Mouse (Mus musculus): ENCODE measurements around the gene Ccdc61. TPM values are rescaled to one million over a fixed set of nuclear protein-coding genes. Genes with fewer than 3 reads are reported as not detected.

Ccdc61 gene
- polyA plus RNA-seq, 1 experiment, result 14.7 TPM

DNA sequence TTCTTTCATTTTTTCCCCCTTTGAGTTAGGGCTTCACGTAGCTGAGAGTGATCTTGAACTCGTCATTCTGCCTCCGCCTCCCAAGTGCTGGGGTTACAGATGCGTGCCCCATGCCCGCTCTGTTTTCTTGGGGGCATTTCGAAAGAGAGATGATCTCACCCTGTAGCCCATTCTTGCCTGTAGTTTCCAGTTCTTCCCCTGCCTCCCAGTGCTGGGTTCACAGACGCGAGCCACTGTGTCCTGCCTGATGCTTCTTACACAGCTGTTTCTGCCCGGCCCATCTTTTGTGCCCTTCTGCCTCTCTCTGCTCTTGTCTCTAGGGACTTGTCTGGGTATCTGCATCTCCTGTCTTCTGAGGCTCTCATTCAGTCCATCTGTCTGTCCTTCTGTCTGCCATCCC lies 32.6 kb upstream of the Ccdc61 start:
- no peak overlapping the region for H3K4me3 ChIP-seq (ENCODE audit: insufficient read depth, low read length)
- H3K27ac ChIP-seq (ENCODE audit: insufficient read depth, low read length), result peak overlapping the region; percentile 10; the same call in 1 of the 2 replicates
- TF ChIP-seq POLR2A (IDR thresholded peaks at IDR 0.05; ENCODE audit: extremely low read depth, insufficient read depth, low read length) (no peak), CTCF (IDR thresholded peaks at IDR 0.05; ENCODE audit: extremely low read depth, insufficient read depth, low read length) (no peak)
- peaks cover 11% of the 10 kb centered on the region for H3K4me1 ChIP-seq (ENCODE audit: control insufficient read depth, insufficient read depth, low read length)

DNA sequence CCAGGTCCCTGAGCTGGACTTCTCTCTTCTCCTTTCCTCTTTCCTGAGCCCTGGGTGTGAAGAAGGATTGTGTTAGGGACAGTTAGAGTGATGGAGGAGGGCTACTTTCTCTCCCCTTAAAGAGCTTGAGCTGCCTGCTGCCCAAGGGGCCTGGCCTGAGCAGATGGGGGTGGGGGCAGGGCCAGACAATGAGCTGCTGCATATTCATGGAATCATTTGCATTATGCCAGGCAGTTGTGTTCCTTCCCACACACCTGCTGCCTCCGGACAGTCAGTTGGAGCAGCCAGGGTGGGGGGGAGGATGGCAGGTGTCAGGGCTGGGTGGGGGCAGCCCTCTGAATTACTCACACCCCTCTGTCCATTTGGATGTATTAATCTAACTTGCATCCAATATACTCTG lies 32.2 kb upstream of the Ccdc61 start:
- TF ChIP-seq POLR2A (IDR thresholded peaks at IDR 0.05; ENCODE audit: extremely low read depth, insufficient read depth, low read length) (no peak), CTCF (IDR thresholded peaks at IDR 0.05; ENCODE audit: extremely low read depth, insufficient read depth, low read length) (no peak)
- Histone ChIP-seq H3K4me1 (ENCODE audit: control insufficient read depth, insufficient read depth, low read length) (peaks cover 11% of the 10 kb centered on the region), H3K27ac (ENCODE audit: insufficient read depth, low read length) (no peak overlapping the region), H3K4me3 (ENCODE audit: insufficient read depth, low read length) (no peak overlapping the region)

DNA sequence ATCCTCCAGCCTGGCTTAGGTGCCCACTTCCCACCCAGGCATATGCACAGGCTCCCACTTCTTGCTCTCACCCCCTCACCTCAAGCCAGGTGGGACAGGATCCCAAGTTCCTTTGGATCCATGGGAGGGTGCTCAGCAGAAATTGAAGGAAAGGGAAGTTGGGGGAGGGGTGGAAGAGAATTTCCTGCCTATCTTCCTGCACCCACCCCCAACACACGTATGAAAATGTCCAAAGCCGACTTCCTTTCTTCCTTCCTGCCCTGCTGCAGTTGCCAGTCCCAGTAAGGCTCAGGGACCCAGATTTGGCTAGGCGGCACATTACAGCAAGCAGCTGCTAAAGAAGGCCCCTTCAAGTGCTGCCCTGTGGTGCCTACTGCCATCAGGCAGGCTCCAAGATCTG lies 17.5 kb upstream of the Ccdc61 start:
- peak overlapping the region; percentile 99; the same call in 1 of the 2 replicates for H3K4me3 ChIP-seq (ENCODE audit: insufficient read depth, low read length)
- H3K4me1 ChIP-seq (ENCODE audit: control insufficient read depth, insufficient read depth, low read length), result peaks cover 9% of the 10 kb centered on the region
- TF ChIP-seq POLR2A (IDR thresholded peaks at IDR 0.05; ENCODE audit: extremely low read depth, insufficient read depth, low read length) (0 out of 2 replicates have a peak, but pooled peaks have one; percentile 10), CTCF (IDR thresholded peaks at IDR 0.05; ENCODE audit: extremely low read depth, insufficient read depth, low read length) (no peak)
- no peak overlapping the region for H3K27ac ChIP-seq (ENCODE audit: insufficient read depth, low read length)

DNA sequence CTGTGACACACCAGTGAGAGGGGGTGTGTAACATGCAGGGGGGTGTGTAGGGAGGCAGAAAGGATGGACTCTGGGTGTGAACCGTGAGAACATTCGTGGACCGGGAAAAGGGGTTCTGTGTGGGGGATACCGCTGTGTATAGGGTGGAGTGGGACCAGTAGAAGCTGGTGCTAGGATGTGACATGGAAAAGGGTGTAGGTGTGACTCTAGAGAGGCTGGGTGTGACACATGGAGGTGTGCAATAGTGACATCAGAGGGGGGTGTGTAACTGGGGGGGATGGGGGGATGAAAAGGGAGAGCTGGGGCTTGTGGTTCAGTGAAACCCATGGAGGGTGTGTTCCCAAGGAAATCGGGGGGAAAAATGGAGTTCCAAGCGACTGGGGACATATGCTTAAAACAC lies 16.7 kb upstream of the Ccdc61 start:
- peak overlapping the region; percentile 63; the same call in 1 of the 2 replicates for H3K27ac ChIP-seq (ENCODE audit: insufficient read depth, low read length)
- H3K4me3 ChIP-seq (ENCODE audit: insufficient read depth, low read length), result peak overlapping the region; percentile 99
- peaks cover 12% of the 10 kb centered on the region for H3K4me1 ChIP-seq (ENCODE audit: control insufficient read depth, insufficient read depth, low read length)
- no peak for TF ChIP-seq POLR2A (IDR thresholded peaks at IDR 0.05; ENCODE audit: extremely low read depth, insufficient read depth, low read length)
- TF ChIP-seq CTCF (IDR thresholded peaks at IDR 0.05; ENCODE audit: extremely low read depth, insufficient read depth, low read length), result no peak

DNA sequence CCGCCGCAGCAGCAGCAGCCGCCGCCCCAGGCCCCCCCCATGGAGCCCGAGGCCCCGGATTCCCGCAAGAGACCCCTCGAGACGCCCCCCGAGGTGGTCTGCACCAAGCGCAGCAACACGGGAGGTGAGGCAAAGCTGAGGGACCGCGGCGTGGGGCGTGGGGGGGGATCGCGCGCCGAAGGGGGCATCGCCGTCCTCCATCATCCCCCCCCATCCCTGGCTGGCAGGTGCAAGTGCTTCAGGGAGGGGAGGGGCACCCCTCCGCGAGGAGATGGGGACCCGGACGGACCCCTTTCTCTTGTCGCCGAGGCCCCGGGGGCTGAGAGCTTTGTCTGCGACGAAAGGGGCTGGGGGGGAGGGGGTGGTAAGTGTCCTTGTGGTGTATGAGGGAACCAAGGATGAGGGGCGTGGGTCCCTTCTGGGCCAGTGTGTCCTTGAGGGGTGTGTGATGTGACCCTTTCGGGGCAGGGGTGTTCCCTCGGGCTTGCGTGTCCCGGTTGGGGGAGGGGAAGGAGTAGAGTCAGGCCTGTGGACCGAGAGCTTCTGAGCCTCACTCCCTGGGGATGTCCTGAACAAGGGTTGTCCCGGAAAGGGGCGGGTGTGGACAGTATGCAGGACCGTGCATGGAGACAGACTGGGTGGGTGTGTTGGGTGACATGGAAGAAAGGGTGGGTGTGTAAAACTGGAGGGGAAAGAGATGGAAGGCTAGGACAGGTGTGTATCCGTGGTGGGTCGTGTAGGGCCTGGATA lies 16.0 kb upstream of the Ccdc61 start:
- Histone ChIP-seq H3K4me3 (ENCODE audit: insufficient read depth, low read length) (peak overlapping the region; percentile 99), H3K4me1 (ENCODE audit: control insufficient read depth, insufficient read depth, low read length) (peaks cover 13% of the 10 kb centered on the region), H3K27ac (ENCODE audit: insufficient read depth, low read length) (peak overlapping the region; percentile 63)
- TF ChIP-seq CTCF (IDR thresholded peaks at IDR 0.05; ENCODE audit: extremely low read depth, insufficient read depth, low read length), result no peak
- TF ChIP-seq POLR2A (IDR thresholded peaks at IDR 0.05; ENCODE audit: extremely low read depth, insufficient read depth, low read length), result no peak

DNA sequence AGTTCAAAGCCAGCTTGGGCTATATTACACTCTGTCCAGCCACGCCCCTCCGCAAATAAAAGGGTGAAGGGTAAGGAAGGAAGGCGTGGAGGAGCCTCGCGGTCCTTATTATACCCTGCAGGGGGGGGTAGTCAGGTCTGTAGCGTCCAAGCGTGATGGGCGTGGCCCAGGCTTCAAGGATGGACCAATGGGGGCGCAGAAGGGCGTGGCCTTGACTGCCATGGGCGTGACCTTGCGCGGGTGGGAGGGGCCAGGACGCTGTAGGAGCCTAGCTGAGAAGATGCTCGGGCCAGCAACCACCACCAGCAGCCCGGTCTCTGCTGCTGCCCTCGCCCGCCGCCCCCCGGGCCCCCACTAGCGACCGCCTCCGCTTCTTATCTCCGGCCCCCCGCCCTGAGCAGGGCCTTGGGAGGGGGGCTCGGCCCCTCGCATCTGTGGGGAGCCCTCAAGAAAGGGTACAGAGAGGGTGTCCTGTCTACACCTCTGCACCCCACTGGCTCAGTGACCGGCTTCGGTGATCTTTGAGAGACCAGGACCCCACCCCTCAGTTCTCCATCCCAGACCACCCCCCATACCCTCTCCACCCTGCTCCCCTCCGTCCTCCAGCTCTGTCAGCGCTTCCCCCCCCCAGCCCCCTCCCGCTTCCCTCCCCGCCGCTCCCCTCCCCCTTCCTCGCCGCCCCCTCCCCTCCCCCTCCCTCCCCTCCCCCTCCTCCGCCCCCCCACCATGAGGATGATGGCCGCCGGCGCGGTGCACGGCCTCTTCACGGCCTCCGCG lies 15.1 kb upstream of the Ccdc61 start, which contains the start of gene Nova2:
TSS of gene Nova2 (plus strand) at position 727 of the 777 bp plus-strand sequence.
- TF ChIP-seq CTCF (IDR thresholded peaks at IDR 0.05; ENCODE audit: extremely low read depth, insufficient read depth, low read length), result no peak
- peak; percentile 82 for TF ChIP-seq POLR2A (IDR thresholded peaks at IDR 0.05; ENCODE audit: extremely low read depth, insufficient read depth, low read length)
- Histone ChIP-seq H3K4me3 (ENCODE audit: insufficient read depth, low read length) (peak within 1 kb of the TSS; percentile 99), H3K4me1 (ENCODE audit: control insufficient read depth, insufficient read depth, low read length) (peaks cover 13% of the 10 kb centered on the region), H3K27ac (ENCODE audit: insufficient read depth, low read length) (peak within 1 kb of the TSS; percentile 63)

DNA sequence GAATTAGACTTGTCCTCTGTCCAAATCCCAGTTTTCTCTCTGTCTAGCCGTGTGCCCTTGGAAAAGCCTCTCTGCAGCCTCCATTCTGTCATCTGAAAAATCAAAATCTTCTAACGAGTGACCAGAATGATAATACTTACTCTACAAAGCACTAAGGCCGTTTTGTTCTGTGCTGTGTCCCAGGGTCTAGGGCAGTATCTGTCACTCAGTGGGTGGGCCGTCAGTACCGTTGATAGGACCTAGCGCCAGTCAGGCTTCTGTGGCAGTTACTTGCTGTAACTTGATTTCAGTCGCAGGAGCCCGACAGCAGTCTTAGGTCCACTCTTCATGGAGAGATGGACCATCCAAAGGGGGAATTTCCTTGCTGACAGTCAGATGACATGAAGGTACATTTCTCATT lies 14.1 kb upstream of the Ccdc61 start:
- Histone ChIP-seq H3K27ac (ENCODE audit: insufficient read depth, low read length) (peak overlapping the region; percentile 82), H3K4me3 (ENCODE audit: insufficient read depth, low read length) (no peak overlapping the region), H3K4me1 (ENCODE audit: control insufficient read depth, insufficient read depth, low read length) (peaks cover 13% of the 10 kb centered on the region)
- no peak for TF ChIP-seq POLR2A (IDR thresholded peaks at IDR 0.05; ENCODE audit: extremely low read depth, insufficient read depth, low read length)
- no peak for TF ChIP-seq CTCF (IDR thresholded peaks at IDR 0.05; ENCODE audit: extremely low read depth, insufficient read depth, low read length)

DNA sequence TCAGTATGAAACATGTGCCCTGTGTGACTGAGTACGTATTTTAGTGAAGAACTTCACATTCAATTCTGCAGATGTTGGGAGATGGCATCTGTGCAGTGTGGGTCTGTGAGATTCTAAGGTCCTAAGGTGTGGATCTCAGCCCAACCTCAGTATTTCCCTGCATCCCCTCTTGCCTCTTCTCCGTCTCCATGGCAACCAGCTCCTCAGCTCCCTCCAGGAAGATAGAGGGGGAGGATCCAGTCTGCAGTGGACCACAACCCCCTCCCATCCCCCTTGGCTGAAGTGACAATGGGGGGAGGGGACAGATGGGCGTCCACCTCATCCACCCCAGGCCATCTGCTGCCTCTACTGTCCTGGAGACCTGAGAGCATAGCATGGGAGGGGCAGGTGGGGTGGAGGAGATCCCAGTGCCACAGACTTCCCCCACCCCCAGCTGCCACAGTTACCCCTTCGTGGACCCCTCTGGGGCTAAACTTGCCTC lies 13.5 kb upstream of the Ccdc61 start:
- H3K4me3 ChIP-seq (ENCODE audit: insufficient read depth, low read length), result no peak overlapping the region
- H3K4me1 ChIP-seq (ENCODE audit: control insufficient read depth, insufficient read depth, low read length), result peaks cover 13% of the 10 kb centered on the region
- TF ChIP-seq POLR2A (IDR thresholded peaks at IDR 0.05; ENCODE audit: extremely low read depth, insufficient read depth, low read length), result no peak
- no peak for TF ChIP-seq CTCF (IDR thresholded peaks at IDR 0.05; ENCODE audit: extremely low read depth, insufficient read depth, low read length)
- H3K27ac ChIP-seq (ENCODE audit: insufficient read depth, low read length), result peak overlapping the region; percentile 82

DNA sequence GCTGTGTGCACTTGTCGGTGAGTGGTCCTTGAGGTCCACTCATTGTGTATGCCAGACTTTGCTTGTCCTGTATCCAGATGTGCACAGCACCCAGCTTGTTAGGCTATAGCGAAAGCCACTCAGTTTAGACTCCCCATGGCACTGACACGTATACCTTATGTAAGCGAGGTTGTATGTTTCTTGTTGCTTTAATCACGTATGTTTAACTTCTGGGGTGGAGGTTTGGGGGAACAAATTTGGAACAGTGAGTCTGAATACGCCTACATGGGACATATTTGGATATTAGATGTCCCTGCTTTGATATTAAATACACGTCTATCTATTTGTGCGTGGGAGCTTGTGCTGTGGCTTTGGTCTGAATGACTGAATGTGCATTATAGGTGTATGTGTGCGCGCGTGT lies 13.1 kb upstream of the Ccdc61 start:
- H3K4me1 ChIP-seq (ENCODE audit: control insufficient read depth, insufficient read depth, low read length), result peaks cover 13% of the 10 kb centered on the region

More for the DNA sequence above, 13.1 kb upstream of the Ccdc61 start:
- TF ChIP-seq POLR2A (IDR thresholded peaks at IDR 0.05; ENCODE audit: extremely low read depth, insufficient read depth, low read length), result no peak
- TF ChIP-seq CTCF (IDR thresholded peaks at IDR 0.05; ENCODE audit: extremely low read depth, insufficient read depth, low read length), result no peak
- peak overlapping the region; percentile 82 for H3K27ac ChIP-seq (ENCODE audit: insufficient read depth, low read length)
- no peak overlapping the region for H3K4me3 ChIP-seq (ENCODE audit: insufficient read depth, low read length)
